ENCODE assay signal across 7 mouse cellular contexts in the genomic region with DNA sequence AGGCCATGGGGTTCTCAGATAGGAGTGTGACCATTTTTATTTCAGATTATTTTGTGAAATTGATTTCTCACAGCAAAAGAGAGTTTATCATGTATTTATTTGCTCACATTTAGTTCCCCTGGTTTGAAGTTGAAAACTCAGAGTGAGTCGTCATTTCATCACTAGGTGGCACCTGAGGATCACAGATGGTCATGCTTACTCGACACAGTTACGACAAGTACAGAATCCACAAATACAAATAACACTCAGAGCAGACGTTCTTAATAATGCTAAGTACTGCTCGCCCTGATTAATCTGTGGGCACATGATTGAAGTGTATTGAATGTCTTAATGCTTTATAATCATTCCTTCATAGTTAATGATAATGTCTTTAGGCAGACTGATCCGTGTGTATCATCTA. TPM values are rescaled to one million over a fixed set of nuclear protein-coding genes. Genes with fewer than 3 reads are reported as not detected.
A peak's percentile ranks its signal among the peaks of the same experiment; 100 is the strongest.
DNase-seq lines count a peak whose midpoint lies in the region; ATAC-seq lines count a peak whose summit lies in the region.

No protein-coding gene starts in this region.

- no peaks in the 10 kb centered on the region for H3K4me1 ChIP-seq in embryonic facial prominence, embryonic 14.5 days (ENCODE audit: control insufficient read depth, insufficient read depth, low read length)

- WGBS in embryonic facial prominence, embryonic 14.5 days, result 55% methylated on average over 6 of the region's 6 CpGs

- H3K4me2 ChIP-seq in embryonic facial prominence, embryonic 14.5 days (ENCODE audit: low read depth, low read length), result no peak overlapping the region

- H3K27me3 ChIP-seq in embryonic facial prominence, embryonic 14.5 days (replicated peaks; ENCODE audit: control insufficient read depth, insufficient read depth, low read length), result no peaks in the 10 kb centered on the region

- H3K27ac ChIP-seq in embryonic facial prominence, embryonic 14.5 days (replicated peaks; ENCODE audit: low read depth, low read length), result no peak overlapping the region

- H3K9me3 ChIP-seq in embryonic facial prominence, embryonic 14.5 days (ENCODE audit: control insufficient read depth, low read length), result no peaks in the 10 kb centered on the region

- peak; percentile 16 for DNase-seq in kidney, adult 9 months
- no peak for DNase-seq in kidney, adult 18-20 months
- DNase-seq in 3T3-L1 (ENCODE audit: low read depth, low spot score) (peak; percentile 32), 416B (ENCODE audit: low read depth) (peak; percentile 75)
- DNase-seq in embryonic facial prominence, embryonic 14.5 days (ENCODE audit: low spot score), result peak; percentile 11
- no peak for DNase-seq in urinary bladder, postnatal 10 days (ENCODE audit: low spot score)
- DNase-seq in frontal cortex, postnatal 10 days (ENCODE audit: low spot score in 2 of 2), result no peak

- no peak overlapping the region for H3K9ac ChIP-seq in embryonic facial prominence, embryonic 14.5 days (ENCODE audit: low read depth, low read length)

- ATAC-seq in embryonic facial prominence, embryonic 14.5 days (ENCODE audit: low read depth), result no peak

- H3K36me3 ChIP-seq in embryonic facial prominence, embryonic 14.5 days (ENCODE audit: control insufficient read depth, insufficient read depth, low read length), result peaks cover 10% of the 10 kb centered on the region

- H3K4me3 ChIP-seq in embryonic facial prominence, embryonic 14.5 days (ENCODE audit: low read depth, low read length), result no peak overlapping the region

RNA-seq across cellular contexts. Expression of gene Map3k7, which starts 8.3 kb away (rescaled TPM):
- polyA plus RNA-seq in embryonic facial prominence, embryonic 14.5 days (2014; fragmentation: Nextera tagmentation; extraction: Ambion mirVana), result 42.6 and 43.8 TPM in 2 replicates

Comparison
In these comparisons a context has a peak if more than half of its experiments do, and no peak if none do; other contexts are left out.
1. DNase-seq: peak in kidney, adult 9 months (single experiment), 3T3-L1 (single experiment), 416B (single experiment) and embryonic facial prominence, embryonic 14.5 days (single experiment); none in kidney, adult 18-20 months (single experiment), urinary bladder, postnatal 10 days (single experiment) and frontal cortex, postnatal 10 days (0 of 2).